Mouse (Mus musculus): ENCODE data around the gene Dvl3. TPM values are rescaled to one million over a fixed set of nuclear protein-coding genes. Genes with fewer than 3 reads are reported as not detected.

The Dvl3 gene
- polyA plus RNA-seq, 1 experiment from 2014 or later: 8.7 TPM

GRCm38 (mm10) chr16:20565075-20565474 is 48.3 kb downstream of the Dvl3 start:
- Histone ChIP-seq H3K4me3 (ENCODE audit: low read depth, low read length) (no peak overlapping the region), H3K27ac (replicated peaks) (no peak overlapping the region), H3K9me3 (ENCODE audit: control insufficient read depth, low read length) (no peaks in the 10 kb centered on the region), H3K27me3 (ENCODE audit: control insufficient read depth, insufficient read depth, low read length) (no peaks in the 10 kb centered on the region), H3K36me3 (ENCODE audit: control insufficient read depth, insufficient read depth, low read length) (no peaks in the 10 kb centered on the region), H3K4me2 (replicated peaks; ENCODE audit: low read depth) (no peak overlapping the region), H3K9ac (ENCODE audit: low read length) (no peak overlapping the region), H3K4me1 (replicated peaks; ENCODE audit: control insufficient read depth, insufficient read depth) (no peaks in the 10 kb centered on the region)
- no peak for ATAC-seq (ENCODE audit: low FRiP score, low TSS enrichment)
- TF ChIP-seq EP300 (optimal IDR thresholded peaks at IDR 0.05) (no peak), CTCF (IDR thresholded peaks at IDR 0.05; ENCODE audit: low read depth) (no peak)
- DNase-seq (ENCODE audit: low spot score): no peak
- 8% methylated on average over 1 of the region's 1 CpGs for WGBS

Other genes starting within 250 kb of the Dvl3 start
- gene Parl, start 214.6 kb upstream of the Dvl3 start, polyA plus RNA-seq (2015; fragmentation: Nextera tagmentation; extraction: Ambion mirVana): 107 and 112 TPM in 2 replicates
- gene Cyp2ab1, start 191.6 kb upstream of the Dvl3 start, polyA plus RNA-seq (2015; fragmentation: Nextera tagmentation; extraction: Ambion mirVana): not detected in 2 replicates
- gene Abcc5, start 90.6 kb upstream of the Dvl3 start, polyA plus RNA-seq (2015; fragmentation: Nextera tagmentation; extraction: Ambion mirVana): 15.9 and 19.3 TPM in 2 replicates
- 58.2 and 58.7 TPM in 2 replicates for gene Eif2b5, start 18.2 kb upstream of the Dvl3 start, polyA plus RNA-seq (2015; fragmentation: Nextera tagmentation; extraction: Ambion mirVana)
- gene Ap2m1, start 18.5 kb downstream of the Dvl3 start, polyA plus RNA-seq (2015; fragmentation: Nextera tagmentation; extraction: Ambion mirVana): 332 and 349 TPM in 2 replicates
- gene Abcf3, start 31.6 kb downstream of the Dvl3 start, polyA plus RNA-seq (2015; fragmentation: Nextera tagmentation; extraction: Ambion mirVana): 31.0 and 33.0 TPM in 2 replicates
- 1.3 and 2.1 TPM in 2 replicates for gene Vwa5b2, start 72.5 kb downstream of the Dvl3 start, polyA plus RNA-seq (2015; fragmentation: Nextera tagmentation; extraction: Ambion mirVana)
- 19.2 and 21.4 TPM in 2 replicates for gene Eef1akmt4, start 94.6 kb downstream of the Dvl3 start, polyA plus RNA-seq (2015; fragmentation: Nextera tagmentation; extraction: Ambion mirVana)
- gene Gm49333, start 94.6 kb downstream of the Dvl3 start, polyA plus RNA-seq (2015; fragmentation: Nextera tagmentation; extraction: Ambion mirVana): not detected in 2 replicates
- gene Alg3, start 94.8 kb downstream of the Dvl3 start, polyA plus RNA-seq (2015; fragmentation: Nextera tagmentation; extraction: Ambion mirVana): 24.5 and 25.8 TPM in 2 replicates
- gene Camk2n2, start 104.3 kb downstream of the Dvl3 start, polyA plus RNA-seq (2015; fragmentation: Nextera tagmentation; extraction: Ambion mirVana): 0.74 and 1.2 TPM in 2 replicates
- 0.61 and 0.89 TPM in 2 replicates for gene Ece2, start 112.8 kb downstream of the Dvl3 start, polyA plus RNA-seq (2015; fragmentation: Nextera tagmentation; extraction: Ambion mirVana)
- 172 and 177 TPM in 2 replicates for gene Psmd2, start 134.7 kb downstream of the Dvl3 start, polyA plus RNA-seq (2015; fragmentation: Nextera tagmentation; extraction: Ambion mirVana)
- gene Eif4g1, start 151.3 kb downstream of the Dvl3 start, polyA plus RNA-seq (2015; fragmentation: Nextera tagmentation; extraction: Ambion mirVana): 83.8 and 86.1 TPM in 2 replicates
- gene Fam131a, start 176.3 kb downstream of the Dvl3 start, polyA plus RNA-seq (2015; fragmentation: Nextera tagmentation; extraction: Ambion mirVana): 6.7 and 7.0 TPM in 2 replicates
- 59.5 and 60.4 TPM in 2 replicates for gene Polr2h, start 200.7 kb downstream of the Dvl3 start, polyA plus RNA-seq (2015; fragmentation: Nextera tagmentation; extraction: Ambion mirVana)
- 8.4 and 10.7 TPM in 2 replicates for gene Clcn2, start 200.8 kb downstream of the Dvl3 start, polyA plus RNA-seq (2015; fragmentation: Nextera tagmentation; extraction: Ambion mirVana)
- 2.9 and 3.9 TPM in 2 replicates for gene Chrd, start 216.1 kb downstream of the Dvl3 start, polyA plus RNA-seq (2015; fragmentation: Nextera tagmentation; extraction: Ambion mirVana)
- 0.40 and 0.42 TPM in 2 replicates for gene Thpo, start 217.5 kb downstream of the Dvl3 start, polyA plus RNA-seq (2015; fragmentation: Nextera tagmentation; extraction: Ambion mirVana)

Measured in stomach, postnatal 0 days (tissue).